Comparison of ENCODE assay signal across 25 mouse cellular contexts in genomic region chr6:28621431-28621830, GRCm38 (mm10).
A peak's percentile ranks its signal among the peaks of the same experiment; 100 is the strongest.
DNase-seq lines count a peak whose midpoint lies in the region; ATAC-seq and TF ChIP-seq lines count a peak whose summit lies in the region.
"Had no signal": no experiment of that assay in that cellular context is flagged by ENCODE, and none has a peak within 500 bp of the region (broad histone marks: within the 10 kb centered on the region; RNA-seq: fewer than 3 reads in every experiment).

No protein-coding gene starts in this region.

- no peak overlapping the region for H3K9ac ChIP-seq in intestine, embryonic 14.5 days (ENCODE audit: low read length)
- no peak overlapping the region for H3K9ac ChIP-seq in intestine, embryonic 16.5 days (ENCODE audit: low read depth, low read length)
- H3K9ac ChIP-seq in liver, embryonic 15.5 days: no peak overlapping the region
- H3K9ac ChIP-seq in forebrain, embryonic 11.5 days (ENCODE audit: low read length): no peak overlapping the region
- H3K9ac ChIP-seq: forebrain, embryonic 12.5 days had no signal

- H3K4me3 ChIP-seq in intestine, embryonic 14.5 days (ENCODE audit: low read depth, low read length): no peak overlapping the region
- no peak overlapping the region for H3K4me3 ChIP-seq in intestine, embryonic 16.5 days (ENCODE audit: low read length)
- no peak overlapping the region for H3K4me3 ChIP-seq in G1E (ENCODE audit: low read depth, low read length)
- H3K4me3 ChIP-seq in liver, embryonic 15.5 days (replicated peaks): no peak overlapping the region
- no peak overlapping the region for H3K4me3 ChIP-seq in forebrain, embryonic 11.5 days (ENCODE audit: low read depth, low read length)
- H3K4me3 ChIP-seq: embryonic facial prominence, embryonic 10.5 days; forebrain, embryonic 12.5 days; heart, adult 2 months; myocyte had no signal

- no peaks in the 10 kb centered on the region for H3K9me3 ChIP-seq in intestine, embryonic 14.5 days (ENCODE audit: control insufficient read depth, low read length)
- H3K9me3 ChIP-seq in intestine, embryonic 16.5 days (ENCODE audit: control insufficient read depth, low read length): no peaks in the 10 kb centered on the region
- no peaks in the 10 kb centered on the region for H3K9me3 ChIP-seq in G1E (replicated peaks)
- H3K9me3 ChIP-seq in liver, embryonic 15.5 days (replicated peaks): no peaks in the 10 kb centered on the region
- no peaks in the 10 kb centered on the region for H3K9me3 ChIP-seq in forebrain, embryonic 11.5 days (ENCODE audit: control insufficient read depth, low read length)
- H3K9me3 ChIP-seq: embryonic facial prominence, embryonic 10.5 days; forebrain, embryonic 12.5 days had no signal

- peaks cover 29% of the 10 kb centered on the region for H3K4me1 ChIP-seq in intestine, embryonic 14.5 days (replicated peaks; ENCODE audit: control insufficient read depth, insufficient read depth, low read length)
- H3K4me1 ChIP-seq in intestine, embryonic 16.5 days (ENCODE audit: control insufficient read depth, insufficient read depth, low read length): peaks cover 23% of the 10 kb centered on the region
- H3K4me1 ChIP-seq in G1E (ENCODE audit: insufficient read depth, low read depth, low read length): peaks cover 20% of the 10 kb centered on the region
- H3K4me1 ChIP-seq in liver, embryonic 15.5 days (replicated peaks): peaks cover 66% of the 10 kb centered on the region
- peaks cover 12% of the 10 kb centered on the region; the same call in 1 of the 2 replicates for H3K4me1 ChIP-seq in forebrain, embryonic 11.5 days (replicated peaks; ENCODE audit: control insufficient read depth, insufficient read depth, low read length)

- H3K4me2 ChIP-seq in intestine, embryonic 14.5 days (ENCODE audit: low read length): no peak overlapping the region
- no peak overlapping the region for H3K4me2 ChIP-seq in intestine, embryonic 16.5 days (ENCODE audit: low read depth, low read length)
- H3K4me2 ChIP-seq in liver, embryonic 15.5 days: peak overlapping the region; percentile 18
- no peak overlapping the region for H3K4me2 ChIP-seq in forebrain, embryonic 11.5 days (ENCODE audit: low read depth, low read length, severe bottlenecking)
- H3K4me2 ChIP-seq: forebrain, embryonic 12.5 days had no signal

- no peak for ATAC-seq in intestine, embryonic 14.5 days (replicated peaks; ENCODE audit: low FRiP score, low TSS enrichment, low read depth)
- no peak; the same call in 1 of the 2 replicates for ATAC-seq in intestine, embryonic 16.5 days
- peak; percentile 17; the same call in 1 of the 2 replicates for ATAC-seq in G1E (ENCODE audit: extremely low read depth, insufficient number of reproducible peaks, low FRiP score, poor library complexity, severe bottlenecking)
- ATAC-seq in erythroblast, adult 5-6 weeks (replicated peaks; ENCODE audit: low FRiP score, poor library complexity, severe bottlenecking): 0 out of 2 replicates have a peak, but pooled peaks have one; percentile 23
- ATAC-seq in liver, embryonic 15.5 days (ENCODE audit: insufficient read depth): peak; percentile 81
- ATAC-seq in forebrain, embryonic 11.5 days (replicated peaks; ENCODE audit: low FRiP score): no peak
- ATAC-seq: hindbrain, postnatal 0 days; midbrain, embryonic 16.5 days had no signal

- WGBS in intestine, embryonic 14.5 days: 85% methylated on average over 4 of the region's 4 CpGs
- 88% methylated on average over 4 of the region's 4 CpGs for WGBS in intestine, embryonic 16.5 days
- WGBS in liver, embryonic 15.5 days (ENCODE audit: insufficient replicate concordance): 35% methylated on average over 4 of the region's 4 CpGs
- WGBS in forebrain, embryonic 11.5 days: 88% methylated on average over 4 of the region's 4 CpGs

- no peaks in the 10 kb centered on the region for H3K27me3 ChIP-seq in intestine, embryonic 14.5 days (replicated peaks; ENCODE audit: control insufficient read depth, insufficient read depth, low read length)
- no peaks in the 10 kb centered on the region for H3K27me3 ChIP-seq in intestine, embryonic 16.5 days (replicated peaks; ENCODE audit: control insufficient read depth, insufficient read depth, low read length)
- no peaks in the 10 kb centered on the region for H3K27me3 ChIP-seq in G1E (ENCODE audit: insufficient read depth, low read length)
- no peaks in the 10 kb centered on the region for H3K27me3 ChIP-seq in liver, embryonic 15.5 days
- H3K27me3 ChIP-seq in forebrain, embryonic 11.5 days (ENCODE audit: control insufficient read depth, insufficient read depth, low read length): no peaks in the 10 kb centered on the region
- H3K27me3 ChIP-seq: forebrain, embryonic 12.5 days had no signal

- peak; percentile 42 for DNase-seq in intestine, embryonic 14.5 days (ENCODE audit: low spot score)
- DNase-seq in G1E (ENCODE audit: low spot score): no peak
- DNase-seq in adrenal gland, postnatal 25 days: no peak
- no peak for DNase-seq in urinary bladder, postnatal 10 days (ENCODE audit: low spot score)
- no peak for DNase-seq in forebrain, embryonic 11.5 days (ENCODE audit: low spot score)
- DNase-seq: adrenal gland, postnatal 36 days; B cell, adult 2 months; cerebellum, adult 11-12 months; cerebellum, postnatal 10 days; gastrocnemius, postnatal 36 days; heart, adult 2 months; kidney, adult 2 months; kidney, postnatal 10 days; lung, adult 18-20 months; lung, postnatal 10 days; thymus, adult 2 months; thymus, postnatal 4 days had no signal

- peaks cover 5% of the 10 kb centered on the region; the same call in 1 of the 2 replicates for H3K36me3 ChIP-seq in intestine, embryonic 14.5 days (ENCODE audit: control insufficient read depth, insufficient read depth, low read length)
- peaks cover 3% of the 10 kb centered on the region; the same call in 1 of the 2 replicates for H3K36me3 ChIP-seq in intestine, embryonic 16.5 days (ENCODE audit: control insufficient read depth, insufficient read depth, low read length)
- H3K36me3 ChIP-seq in G1E (replicated peaks): peaks cover 46% of the 10 kb centered on the region
- H3K36me3 ChIP-seq in liver, embryonic 15.5 days (replicated peaks): no peaks in the 10 kb centered on the region; the same call in 1 of the 2 replicates
- no peaks in the 10 kb centered on the region for H3K36me3 ChIP-seq in forebrain, embryonic 11.5 days (ENCODE audit: control insufficient read depth, insufficient read depth, low read length)
- H3K36me3 ChIP-seq: forebrain, embryonic 12.5 days had no signal

- no peak for TF ChIP-seq CTCF in G1E (IDR thresholded peaks at IDR 0.05; ENCODE audit: low read depth, low read length)

- H3K27ac ChIP-seq in intestine, embryonic 14.5 days (ENCODE audit: low read depth): no peak overlapping the region
- no peak overlapping the region for H3K27ac ChIP-seq in intestine, embryonic 16.5 days (ENCODE audit: low read length)
- H3K27ac ChIP-seq in liver, embryonic 15.5 days (replicated peaks): peak overlapping the region; percentile 60
- no peak overlapping the region for H3K27ac ChIP-seq in forebrain, embryonic 11.5 days (ENCODE audit: low read depth, low read length)
- H3K27ac ChIP-seq: embryonic facial prominence, embryonic 10.5 days; forebrain, embryonic 12.5 days; heart, adult 2 months; hindbrain, postnatal 0 days had no signal

Comparison
In these comparisons a context has a peak if more than half of its experiments do, and no peak if none do; other contexts are left out.
1. ATAC-seq: peak in G1E (single experiment), erythroblast, adult 5-6 weeks (single experiment) and liver, embryonic 15.5 days (single experiment); none in intestine, embryonic 14.5 days (single experiment), intestine, embryonic 16.5 days (single experiment) and forebrain, embryonic 11.5 days (single experiment).